Mouse (Mus musculus): ENCODE results near the gene Spsb1.

Spsb1 gene

GRCm38 (mm10) chr4:149954893-149955439, at the start of gene Spsb1:
Spsb1 (minus strand) TSS chr4:149955043.
- peak; percentile 98 for DNase-seq (ENCODE audit: low spot score)

- DNase-seq (ENCODE audit: low spot score): no peak
Observed at GRCm38 (mm10) chr4:150003641-150004040, 48.8 kb upstream of the Spsb1 start.

DNA sequence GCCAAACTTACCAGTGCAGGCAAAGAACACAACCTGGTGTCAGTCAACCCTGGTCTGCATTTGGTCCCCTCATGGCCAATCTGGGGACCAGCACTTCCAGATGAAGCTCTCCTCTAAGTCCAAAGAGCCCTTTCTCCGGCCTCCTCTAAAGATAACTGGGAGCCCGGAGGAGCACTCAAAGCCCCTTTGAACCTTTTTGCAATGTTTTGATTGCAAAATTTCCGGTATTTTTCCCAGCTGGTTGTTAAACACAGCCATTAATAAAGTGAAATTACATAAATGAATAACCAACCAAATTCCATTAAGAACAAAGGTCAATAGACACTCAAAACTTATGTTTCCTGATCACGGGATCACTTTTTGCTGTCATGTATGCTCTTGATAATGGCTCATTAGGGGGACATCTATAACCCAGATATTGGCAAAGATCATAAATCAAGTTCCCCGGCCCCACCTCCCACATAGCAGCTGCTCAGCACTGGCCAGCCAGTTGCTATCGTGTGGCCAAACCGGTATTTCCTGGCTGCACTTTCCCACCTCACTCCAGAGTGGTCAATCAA, 48.3 kb upstream of the Spsb1 start:
- no peak for DNase-seq (ENCODE audit: low spot score)

GRCm38 (mm10) chr4:150002021-150002528, 47.2 kb upstream of the Spsb1 start:
- DNase-seq (ENCODE audit: low spot score): no peak

DNA sequence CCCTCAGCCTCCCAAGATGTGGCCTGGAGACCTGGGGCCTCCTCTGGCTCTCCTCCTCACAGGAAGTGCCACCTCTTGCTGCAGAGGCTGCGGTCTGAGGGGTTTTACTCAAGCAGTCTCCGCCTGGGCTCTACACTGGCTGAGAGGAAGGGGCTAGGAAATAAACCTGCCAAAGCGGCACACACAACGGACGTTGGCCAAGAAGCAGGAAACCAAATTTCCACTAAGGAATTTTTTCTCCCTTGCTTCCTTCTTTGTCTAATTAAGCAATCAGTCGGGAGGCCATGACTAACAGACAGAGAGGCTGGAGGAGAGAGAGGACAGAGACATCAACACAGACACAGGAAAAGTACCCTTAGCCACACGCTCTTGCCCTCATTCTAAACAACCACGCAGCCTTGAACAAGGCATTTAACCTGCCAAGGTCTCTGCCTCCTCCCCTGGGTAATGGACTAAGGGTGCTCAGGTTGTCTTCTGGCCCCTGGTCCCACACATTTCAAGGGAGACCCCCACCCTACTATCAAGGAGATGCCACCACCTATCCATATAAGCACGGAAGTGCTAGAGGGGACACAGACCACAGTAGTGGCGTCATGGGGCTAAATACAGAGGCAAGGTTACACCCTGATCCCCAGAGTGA, 46.5 kb upstream of the Spsb1 start:
- no peak for DNase-seq (ENCODE audit: low spot score)

DNA sequence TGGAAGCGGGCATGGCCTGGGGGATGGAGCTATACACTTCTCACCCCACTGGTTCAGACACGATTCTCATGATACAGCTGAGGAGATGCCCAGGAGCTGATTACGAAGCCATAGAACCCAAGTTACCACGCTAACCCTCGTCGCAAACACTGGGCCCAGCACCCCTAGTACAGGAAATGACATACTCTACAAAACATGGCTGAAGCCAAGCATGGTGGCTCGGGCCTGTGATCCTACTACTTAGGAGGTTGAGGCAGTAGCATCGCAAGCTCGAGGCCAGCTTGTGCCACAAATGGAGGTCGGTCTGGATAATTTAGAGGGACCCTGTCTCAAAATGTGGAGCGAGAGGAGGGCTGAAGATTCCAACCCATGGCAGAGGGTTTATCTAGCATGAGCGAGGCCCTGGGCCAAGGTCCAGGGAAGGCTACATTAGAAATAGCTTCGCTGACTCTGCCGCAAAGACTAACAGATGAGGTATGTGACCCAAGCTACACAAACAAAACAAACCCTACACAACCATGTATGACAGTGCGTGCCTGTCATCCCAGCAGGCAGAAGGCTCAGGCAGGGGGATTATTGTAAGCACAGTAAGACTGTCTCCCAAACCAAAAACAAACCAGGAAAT, 45.2 kb upstream of the Spsb1 start:
- DNase-seq (ENCODE audit: low spot score): no peak

GRCm38 (mm10) chr4:149999510-149999900, 44.7 kb upstream of the Spsb1 start:
- DNase-seq (ENCODE audit: low spot score): no peak

GRCm38 (mm10) chr4:149998786-149999509, 44.1 kb upstream of the Spsb1 start:
- DNase-seq (ENCODE audit: low spot score): no peak

GRCm38 (mm10) chr4:149997999-149998398, 43.2 kb upstream of the Spsb1 start:
- DNase-seq (ENCODE audit: low spot score): no peak

DNA sequence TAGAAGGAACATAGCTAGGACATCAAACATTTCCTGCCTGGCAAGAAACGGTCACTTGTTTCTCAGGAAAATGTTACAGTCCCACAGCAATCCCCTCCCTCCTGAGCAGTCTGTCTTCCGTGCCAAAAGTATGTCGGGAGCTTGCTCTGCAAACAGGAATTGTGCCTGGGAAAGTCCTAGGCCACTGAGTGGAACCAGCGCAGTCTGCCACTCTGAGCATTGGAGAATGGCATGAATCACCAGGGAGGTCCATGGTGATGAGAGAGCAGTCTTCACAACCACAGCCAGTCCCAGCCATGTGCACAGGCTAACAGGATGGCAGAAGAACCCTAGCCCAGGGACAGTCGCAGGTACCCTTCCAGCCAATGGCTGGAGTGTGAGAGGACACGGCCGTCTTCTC, 41.6 kb upstream of the Spsb1 start:
- DNase-seq (ENCODE audit: low spot score): no peak

DNA sequence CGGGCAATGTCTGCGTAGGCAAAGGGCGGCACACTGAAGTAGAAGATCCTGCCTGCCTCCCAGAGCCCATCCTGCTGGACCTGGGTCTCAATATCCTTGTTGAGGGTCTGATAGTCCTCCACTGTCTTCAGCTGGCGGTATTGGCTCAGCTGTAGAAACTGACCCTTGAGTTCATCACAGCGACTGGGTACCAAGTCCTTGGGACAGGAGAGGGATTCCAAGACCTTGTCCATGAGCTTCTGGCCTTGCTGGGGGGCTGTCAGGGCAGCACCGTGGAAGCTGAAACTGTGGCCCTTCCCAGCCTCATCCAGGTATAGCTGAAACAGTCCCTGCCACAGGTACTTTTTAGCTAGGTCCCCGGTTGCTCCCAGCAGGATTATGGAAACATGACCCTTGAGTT, 41.1 kb upstream of the Spsb1 start:
- DNase-seq (ENCODE audit: low spot score): no peak

DNA sequence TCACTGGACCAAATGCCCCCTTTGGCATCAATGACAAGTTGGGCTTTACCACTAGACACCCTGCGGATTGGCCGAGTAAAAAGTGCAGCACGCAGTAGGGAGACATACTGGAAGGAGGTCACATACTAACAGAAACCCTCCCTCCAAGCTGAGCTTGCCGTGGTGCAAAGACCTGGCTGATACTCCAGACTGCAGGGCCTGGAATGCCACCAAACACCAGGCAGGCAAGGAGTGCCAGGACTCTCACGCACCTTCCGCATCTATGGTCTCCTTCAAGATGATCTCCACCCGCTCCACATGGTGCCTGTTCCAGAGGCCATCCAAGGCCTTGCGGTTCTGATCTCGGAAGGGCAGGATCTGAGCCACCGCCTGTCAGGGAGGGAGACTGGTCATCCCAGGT, 39.4 kb upstream of the Spsb1 start:
- no peak for DNase-seq (ENCODE audit: low spot score)

- DNase-seq (ENCODE audit: low spot score): no peak
Observed at GRCm38 (mm10) chr4:149992670-149993032, 37.8 kb upstream of the Spsb1 start.

GRCm38 (mm10) chr4:149991755-149992669, 37.2 kb upstream of the Spsb1 start:
- DNase-seq (ENCODE audit: low spot score): no peak

GRCm38 (mm10) chr4:149990954-149991633, 36.3 kb upstream of the Spsb1 start:
- DNase-seq (ENCODE audit: low spot score): no peak

GRCm38 (mm10) chr4:149990212-149990953, 35.5 kb upstream of the Spsb1 start:
- DNase-seq (ENCODE audit: low spot score): peak; percentile 69

DNA sequence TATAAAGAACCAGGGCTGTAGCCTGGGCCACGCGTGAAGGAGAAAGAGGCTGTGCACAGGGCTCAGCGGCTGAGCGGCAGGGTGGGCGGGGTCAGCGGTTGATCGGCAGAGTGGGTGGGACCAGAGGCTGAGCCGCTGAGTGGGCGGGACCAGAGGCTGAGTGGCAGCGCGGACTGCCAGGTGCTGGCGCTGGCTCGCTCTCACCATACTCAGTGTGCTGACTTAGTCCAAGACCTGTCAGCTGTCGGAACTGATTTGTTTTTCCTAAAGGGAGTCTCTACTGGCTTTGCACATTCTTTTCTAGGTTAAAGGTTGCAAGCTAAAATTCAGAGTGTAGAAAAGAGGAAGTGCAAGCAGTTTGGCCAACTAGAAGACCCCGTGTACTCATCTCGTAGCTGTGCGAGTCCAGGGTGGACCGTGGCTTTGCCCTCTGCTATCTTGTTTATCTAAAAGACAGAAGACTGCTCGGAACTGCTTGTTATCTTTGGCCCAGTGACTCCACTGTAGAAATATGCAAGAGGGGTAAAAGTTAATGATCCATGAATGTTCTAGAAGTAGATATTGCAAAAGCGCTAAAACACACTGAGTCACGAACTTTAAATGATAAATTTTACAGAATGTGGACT, 34.2 kb upstream of the Spsb1 start:
- DNase-seq (ENCODE audit: low spot score): peak; percentile 94

DNA sequence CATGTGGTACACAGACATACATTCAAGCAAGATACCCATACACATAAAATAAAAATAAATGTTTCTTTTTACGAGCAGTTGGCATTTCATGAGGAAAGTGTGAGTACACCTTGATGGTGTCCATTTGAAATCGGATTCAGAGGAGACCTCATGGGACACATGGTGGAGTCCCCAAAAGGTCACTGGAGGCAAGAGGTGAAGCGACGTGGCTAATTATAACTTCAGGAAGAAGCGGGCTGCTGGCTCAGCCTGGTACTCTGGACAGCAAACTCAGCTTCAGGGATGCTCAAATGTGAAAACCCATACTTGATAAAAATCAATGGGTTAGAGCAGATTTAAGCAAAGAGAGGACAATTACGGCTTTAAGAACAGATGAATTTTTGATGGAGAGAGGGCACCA, 33.5 kb upstream of the Spsb1 start:
- DNase-seq (ENCODE audit: low spot score): no peak

- no peak for DNase-seq (ENCODE audit: low spot score)
Observed at GRCm38 (mm10) chr4:149986671-149987417, 32.0 kb upstream of the Spsb1 start.

Measured in retina, embryonic 14.5 days (tissue).